Mouse (Mus musculus) thymus, adult 2 months (tissue): ENCODE measurements around the gene St6galnac6.

Experiments
- CTCF ChIP-seq: fragments of 200-500 bp; IDR thresholded peaks from 2 replicates; pipeline ENCODE4 v1.5.1; 2012; ENCODE audit warnings: mild to moderate bottlenecking, control low read depth, low read length, moderate library complexity, borderline replicate concordance; ENCODE audit not compliant: control insufficient read depth, poor library complexity, insufficient read depth; ENCODE audit errors: extremely low read depth
- POLR2A ChIP-seq: fragments of 200-500 bp; IDR thresholded peaks from 2 replicates; pipeline ENCODE4 v1.6.1; 2012; ENCODE audit warnings: mild to moderate bottlenecking, low read length, control low read depth, moderate library complexity; ENCODE audit not compliant: control insufficient read depth, poor library complexity, insufficient read depth; ENCODE audit errors: extremely low read depth

- TF ChIP-seq POLR2A (no peak), CTCF (no peak)
These were observed 41.1 kb downstream of the St6galnac6 start for GRCm38 (mm10) chr2:32640550-32641051.
